Mouse (Mus musculus) limb, embryonic 14.5 days (tissue): Measurements from ENCODE around the gene Upk3a. TPM values are rescaled to one million over a fixed set of nuclear protein-coding genes. Genes with fewer than 3 reads are reported as not detected.

Experiments
- ATAC-seq: fragments of 200-750 bp; cut with Nextera tagmentation; 2 replicates; pipeline ENCODE4 v1.8.0; 2017; ENCODE audit warnings: low read depth, moderate number of reproducible peaks, moderate TSS enrichment; ENCODE audit not compliant: low FRiP score
- DNase-seq: peaks from one replicate; pipeline ENCODE4 v3.0.0-alpha.2; 2015; ENCODE audit warnings: low spot score
- H3K27ac ChIP-seq: fragments of 300-500 bp; sonication (generic); replicated peaks from 2 replicates; pipeline ENCODE4 v1.5.1; 2014; ENCODE audit warnings: low read depth, mild to moderate bottlenecking, low read length, moderate library complexity, mixed read lengths
- H3K27me3 ChIP-seq: fragments of 300-500 bp; sonication (generic); 2 replicates; pipeline ENCODE4 v1.6.1; 2014; ENCODE audit warnings: low read length, mixed read lengths; ENCODE audit not compliant: control insufficient read depth, insufficient read depth
- H3K36me3 ChIP-seq: fragments of 300-500 bp; sonication (generic); 2 replicates; pipeline ENCODE4 v1.6.1; 2014; ENCODE audit warnings: mild to moderate bottlenecking, low read length, moderate library complexity, mixed read lengths; ENCODE audit not compliant: control insufficient read depth, insufficient read depth
- H3K4me1 ChIP-seq: fragments of 300-500 bp; sonication (generic); 2 replicates; pipeline ENCODE4 v1.6.1; 2014; ENCODE audit warnings: antibody characterized with exemption, low read length, mixed read lengths; ENCODE audit not compliant: control insufficient read depth, insufficient read depth
- H3K4me2 ChIP-seq: fragments of 300-500 bp; sonication (generic); replicated peaks from 2 replicates; pipeline ENCODE4 v1.6.1; 2014; ENCODE audit warnings: low read depth, mild to moderate bottlenecking, low read length, moderate library complexity; ENCODE audit not compliant: severe bottlenecking
- H3K4me3 ChIP-seq: fragments of 300-500 bp; sonication (generic); replicated peaks from 2 replicates; pipeline ENCODE4 v1.5.1; 2014; ENCODE audit warnings: low read length
- H3K9ac ChIP-seq: fragments of 300-500 bp; sonication (generic); 2 replicates; pipeline ENCODE4 v1.6.1; 2014; ENCODE audit warnings: mild to moderate bottlenecking, low read depth, low read length, moderate library complexity; ENCODE audit not compliant: severe bottlenecking
- H3K9me3 ChIP-seq: fragments of 300-500 bp; sonication (generic); 2 replicates; pipeline ENCODE4 v1.6.1; 2016; ENCODE audit warnings: low read length; ENCODE audit not compliant: control insufficient read depth
- POLR2A ChIP-seq: fragments of 200-500 bp; IDR thresholded peaks from 2 replicates; pipeline ENCODE4 v1.8.0; 2012; ENCODE audit warnings: inconsistent platforms, mild to moderate bottlenecking, moderate library complexity, borderline replicate concordance; ENCODE audit not compliant: insufficient read depth, insufficient read length; ENCODE audit errors: extremely low read depth
- WGBS: fragments of 180-500 bp; shearing (Covaris S2); extraction: QIAGEN DNeasy Blood & Tissue Kit; methylation state at CpG from one replicate; pipeline ENCODE4 v1.1.7; 2014; 5-methylcytosine and 5-hydroxymethylcytosine counted together
- polyA plus RNA-seq, 2 experiments: library from polyadenylated mRNA; depleted of rRNA in 1 of 2; stranded (reverse) in 1 of 2; unstranded in 1 of 2; fragments of >200 nt; fragmentation: Nextera tagmentation in 1 of 2; extraction: Ambion mirVana in 1 of 2; gene quantifications; 2 replicates each; pipeline versions ENCODE4 v1.2.1 to v1.2.3; 2012 to 2014

Gene Upk3a
- polyA plus RNA-seq, 2 experiments = 0.08 TPM; not detected in 1

GRCm38 (mm10) chr15:85055186-85055585 is 38.2 kb downstream of the Upk3a start:
- H3K36me3 ChIP-seq = peaks cover 67% of the 10 kb centered on the region
- H3K9ac ChIP-seq = no peak overlapping the region
- H3K9me3 ChIP-seq = no peaks in the 10 kb centered on the region
- ATAC-seq (no peak), DNase-seq (no peak)
- H3K27me3 ChIP-seq = no peaks in the 10 kb centered on the region
- no peak overlapping the region for H3K4me3 ChIP-seq
- no peak overlapping the region for H3K4me2 ChIP-seq
- TF ChIP-seq POLR2A = no peak
- no peaks in the 10 kb centered on the region for H3K4me1 ChIP-seq
- H3K27ac ChIP-seq = no peak overlapping the region
- 82% methylated on average over 4 of the region's 4 CpGs for WGBS

- ATAC-seq = no peak
- H3K36me3 ChIP-seq = peaks cover 45% of the 10 kb centered on the region
- H3K27ac ChIP-seq = no peak overlapping the region
- no peak overlapping the region for H3K9ac ChIP-seq
- no peaks in the 10 kb centered on the region for H3K27me3 ChIP-seq
- 93% methylated on average over 2 of the region's 2 CpGs for WGBS
- TF ChIP-seq POLR2A = no peak
- no peaks in the 10 kb centered on the region for H3K4me1 ChIP-seq
- no peaks in the 10 kb centered on the region for H3K9me3 ChIP-seq
- H3K4me3 ChIP-seq = no peak overlapping the region
- no peak for DNase-seq
- H3K4me2 ChIP-seq = no peak overlapping the region
Measured at GRCm38 (mm10) chr15:85063421-85063820, 46.5 kb downstream of the Upk3a start.

- H3K27me3 ChIP-seq = no peaks in the 10 kb centered on the region
- no peak overlapping the region for H3K4me2 ChIP-seq
- no peak overlapping the region for H3K4me3 ChIP-seq
- no peak overlapping the region for H3K27ac ChIP-seq
- TF ChIP-seq POLR2A = no peak
- no peak overlapping the region for H3K9ac ChIP-seq
- no peak for ATAC-seq
- no peaks in the 10 kb centered on the region for H3K36me3 ChIP-seq
- H3K9me3 ChIP-seq = no peaks in the 10 kb centered on the region
- peak; percentile 78 for DNase-seq
- no peaks in the 10 kb centered on the region for H3K4me1 ChIP-seq
- WGBS = 40% methylated on average over 2 of the region's 2 CpGs
Measured at GRCm38 (mm10) chr15:85070561-85070960, 53.6 kb downstream of the Upk3a start.

Other genes starting within 250 kb of the Upk3a start
- gene Phf21b, start 161.1 kb upstream of the Upk3a start, polyA plus RNA-seq (2012; rRNA removed) = 6.9 and 10.0 TPM in 2 replicates
- 0.43 and 0.68 TPM in 2 replicates for gene Phf21b, start 161.1 kb upstream of the Upk3a start, polyA plus RNA-seq (2014; fragmentation: Nextera tagmentation; extraction: Ambion mirVana)
- 0.69 and 1.1 TPM in 2 replicates for gene Gm29666, start 97.1 kb upstream of the Upk3a start, polyA plus RNA-seq (2012; rRNA removed)
- gene Gm29666, start 97.1 kb upstream of the Upk3a start, polyA plus RNA-seq (2014; fragmentation: Nextera tagmentation; extraction: Ambion mirVana) = 0.33 and 0.40 TPM in 2 replicates
- gene Nup50, start 93.7 kb upstream of the Upk3a start, polyA plus RNA-seq (2012; rRNA removed) = 17.5 and 19.7 TPM in 2 replicates
- gene Nup50, start 93.7 kb upstream of the Upk3a start, polyA plus RNA-seq (2014; fragmentation: Nextera tagmentation; extraction: Ambion mirVana) = 29.1 and 31.2 TPM in 2 replicates
- gene 5031439G07Rik, start 28.6 kb upstream of the Upk3a start, polyA plus RNA-seq (2012; rRNA removed) = 21.8 and 25.5 TPM in 2 replicates
- 12.3 and 27.0 TPM in 2 replicates for gene 5031439G07Rik, start 28.6 kb upstream of the Upk3a start, polyA plus RNA-seq (2014; fragmentation: Nextera tagmentation; extraction: Ambion mirVana)
- gene Fam118a, start 11.8 kb downstream of the Upk3a start, polyA plus RNA-seq (2012; rRNA removed) = 15.5 and 16.4 TPM in 2 replicates
- gene Fam118a, start 11.8 kb downstream of the Upk3a start, polyA plus RNA-seq (2014; fragmentation: Nextera tagmentation; extraction: Ambion mirVana) = 21.7 and 23.1 TPM in 2 replicates
- gene Smc1b, start 114.8 kb downstream of the Upk3a start, polyA plus RNA-seq (2012; rRNA removed) = 0.52 and 0.58 TPM in 2 replicates
- gene Smc1b, start 114.8 kb downstream of the Upk3a start, polyA plus RNA-seq (2014; fragmentation: Nextera tagmentation; extraction: Ambion mirVana) = 0.23 and 0.72 TPM in 2 replicates
- gene Ribc2, start 114.9 kb downstream of the Upk3a start, polyA plus RNA-seq (2012; rRNA removed) = 0.44 and 0.73 TPM in 2 replicates
- 0.62 and 0.72 TPM in 2 replicates for gene Ribc2, start 114.9 kb downstream of the Upk3a start, polyA plus RNA-seq (2014; fragmentation: Nextera tagmentation; extraction: Ambion mirVana)
- gene Fbln1, start 188.8 kb downstream of the Upk3a start, polyA plus RNA-seq (2012; rRNA removed) = 255 and 292 TPM in 2 replicates
- gene Fbln1, start 188.8 kb downstream of the Upk3a start, polyA plus RNA-seq (2014; fragmentation: Nextera tagmentation; extraction: Ambion mirVana) = 265 and 288 TPM in 2 replicates